Mouse (Mus musculus): ENCODE results near the gene Snorc.

Snorc gene

DNA sequence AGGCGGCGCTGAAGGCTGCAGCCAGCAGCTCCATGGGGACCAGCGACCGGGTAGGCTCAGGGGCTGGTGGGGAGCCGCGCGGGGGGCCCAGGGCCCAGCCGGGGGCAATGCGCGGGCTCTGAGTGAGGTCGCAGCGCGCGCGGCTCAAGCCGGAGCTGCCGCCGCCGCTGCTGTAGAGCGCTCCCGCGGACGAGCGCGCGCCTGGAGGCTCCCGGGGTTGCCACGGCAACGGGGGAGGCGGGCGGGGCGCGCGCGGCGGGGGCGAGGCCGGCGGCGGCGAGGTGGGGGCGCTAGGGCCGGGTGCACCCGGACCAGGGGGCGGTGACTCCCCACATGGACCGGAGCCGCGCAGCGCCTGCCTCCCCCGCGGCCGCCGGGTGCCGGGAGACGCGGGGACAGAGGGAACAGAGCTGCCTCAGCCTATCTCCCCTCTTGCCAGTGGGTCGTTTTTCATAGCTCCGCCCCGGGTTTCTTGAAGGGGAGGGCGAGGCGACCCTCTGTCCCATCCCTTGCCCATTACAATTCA lies 40.2 kb downstream of the Snorc start:
- no peak for DNase-seq (ENCODE audit: low spot score in 2 of 2)

DNA sequence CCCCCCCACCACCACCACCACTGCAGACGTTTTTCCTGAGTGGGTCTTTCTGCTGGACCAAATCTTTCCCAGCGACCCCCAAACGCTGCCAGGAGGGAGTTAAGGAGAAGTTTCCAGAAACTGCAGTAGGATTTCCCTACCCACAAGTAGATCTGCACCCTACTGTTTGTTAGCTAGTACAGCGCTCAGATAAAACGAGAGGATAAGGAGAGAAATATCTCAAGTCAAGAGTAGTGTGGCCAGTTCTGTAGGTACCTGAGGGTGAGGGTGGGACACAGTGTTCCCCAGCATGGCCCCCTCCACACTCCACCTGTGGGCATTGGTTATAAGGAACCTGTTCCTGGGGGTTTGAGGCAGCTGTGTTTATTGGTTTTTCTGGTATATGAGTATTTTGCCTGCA lies 40.8 kb downstream of the Snorc start:
- DNase-seq (ENCODE audit: low spot score in 2 of 2), result no peak

GRCm38 (mm10) chr1:87520467-87520866 lies 50.4 kb downstream of the Snorc start:
- DNase-seq (ENCODE audit: low spot score in 2 of 2), result no peak

DNA sequence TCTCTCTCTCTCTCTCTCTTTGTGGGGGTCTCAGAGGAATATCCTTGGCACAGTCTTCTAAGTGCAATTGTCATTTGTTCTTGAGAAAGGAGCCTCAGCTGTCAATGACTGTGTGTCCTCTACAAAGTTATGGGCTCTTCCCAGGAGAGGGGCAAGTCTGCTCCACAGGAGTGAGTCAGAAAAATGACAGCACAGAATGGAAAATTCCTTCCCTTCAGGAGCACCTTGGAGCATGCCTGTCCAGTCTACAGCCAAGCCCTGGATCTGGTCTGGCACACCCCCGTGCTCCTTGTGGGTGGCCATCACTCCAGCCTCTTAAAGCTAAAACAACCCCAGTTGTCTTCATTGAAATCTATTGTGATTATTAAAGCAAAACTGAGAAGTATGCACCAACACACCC lies 51.5 kb downstream of the Snorc start:
- DNase-seq (ENCODE audit: low spot score in 2 of 2), result no peak

GRCm38 (mm10) chr1:87525041-87525440 lies 55.0 kb downstream of the Snorc start:
- DNase-seq (ENCODE audit: low spot score in 2 of 2), result no peak
